Mouse (Mus musculus): Measurements from ENCODE around the gene V1ra8.
"Not testable (repeated sequence)": the region's sequence is repeated elsewhere in the genome, so short reads cannot be mapped to it uniquely, and the experiment has no call there.

The V1ra8 gene

GRCm38 (mm10) chr6:90202493-90202892 is at the start of gene V1ra8:
TSS of gene V1ra8 (plus strand) at chr6:90202793.
- DNase-seq = not testable (repeated sequence)

GRCm38 (mm10) chr6:90160139-90160538 is 42.5 kb upstream of the V1ra8 start:
- DNase-seq = no peak

- no peak for DNase-seq
Measured at GRCm38 (mm10) chr6:90174508-90174907, 28.1 kb upstream of the V1ra8 start, which contains the start of gene Vmn1r52. TSS of gene Vmn1r52 (plus strand) at chr6:90174808.

GRCm38 (mm10) chr6:90224338-90224737 is 21.7 kb downstream of the V1ra8 start, which contains the start of gene Vmn1r53:
TSS of gene Vmn1r53 (minus strand) at chr6:90224438.
- DNase-seq = peak; percentile 52

- DNase-seq = not testable (repeated sequence)
Measured at GRCm38 (mm10) chr6:90232114-90232513, 29.5 kb downstream of the V1ra8 start.

GRCm38 (mm10) chr6:90232681-90233080 is 30.1 kb downstream of the V1ra8 start:
- peak; percentile 67 for DNase-seq

- peak; percentile 59 for DNase-seq
Measured at GRCm38 (mm10) chr6:90244019-90244418, 41.4 kb downstream of the V1ra8 start.

GRCm38 (mm10) chr6:90246000-90246399 is 43.4 kb downstream of the V1ra8 start, which contains the start of gene Vmn1r54:
TSS of gene Vmn1r54 (plus strand) at chr6:90246300.
- no peak for DNase-seq

Data from heart, adult 11 months (tissue).